8 mouse cellular contexts compared by ENCODE assay signal in the genomic region with DNA sequence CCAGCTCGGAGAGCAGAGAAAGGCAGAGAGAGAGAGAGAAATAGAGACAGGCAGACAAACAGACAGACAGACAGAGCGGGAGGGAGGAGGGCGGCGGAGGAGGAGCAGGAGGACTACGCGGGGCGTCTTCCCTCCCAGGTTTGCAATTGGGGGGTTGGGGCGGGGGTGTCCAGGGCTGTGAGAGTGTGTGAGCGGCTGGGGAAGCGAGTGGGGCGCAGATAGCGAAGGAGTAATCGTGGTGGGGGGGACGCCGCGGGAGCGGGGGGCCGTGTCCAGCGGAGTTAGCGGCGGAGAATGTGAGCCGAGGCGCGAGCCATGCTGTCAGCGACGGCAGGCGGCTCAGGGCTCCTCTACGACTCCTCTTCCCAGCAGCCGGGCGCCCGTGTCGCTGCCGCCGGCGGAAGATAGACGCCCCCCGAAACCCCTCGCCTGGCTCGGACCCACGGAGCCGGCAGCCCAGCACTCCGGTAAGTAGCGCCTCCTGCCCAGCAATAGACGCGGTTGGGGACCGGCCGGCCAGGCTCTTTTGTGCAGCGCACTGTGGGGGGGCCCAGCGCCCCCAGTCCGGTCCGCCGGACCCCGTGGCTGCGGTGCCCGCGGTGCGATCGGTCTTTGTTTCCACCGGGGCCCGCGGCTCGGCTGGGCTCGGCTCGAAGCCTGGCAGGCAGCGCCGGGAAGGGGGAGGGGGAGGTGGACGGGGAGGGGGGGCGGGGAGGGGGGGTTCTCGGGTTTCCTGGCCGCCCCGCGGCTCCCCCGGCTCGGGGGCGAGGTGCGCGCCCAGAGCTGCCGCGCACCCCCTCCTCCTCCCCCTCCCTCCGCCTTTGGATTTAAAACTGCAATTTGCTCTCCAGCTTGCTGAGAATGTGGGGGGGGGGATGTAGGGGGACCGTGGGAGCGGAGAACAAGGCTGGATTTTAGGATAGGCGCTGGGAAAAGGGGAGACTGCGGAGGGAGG. TPM values are rescaled to one million over a fixed set of nuclear protein-coding genes. Genes with fewer than 3 reads are reported as not detected.
DNase-seq lines count a peak whose midpoint lies in the region; ATAC-seq and TF ChIP-seq lines count a peak whose summit lies in the region.

No protein-coding gene starts in this region.

- peaks cover 59% of the 10 kb centered on the region for H3K79me2 ChIP-seq in C2C12 (ENCODE audit: control insufficient read depth, insufficient read depth)

- H3K79me3 ChIP-seq in C2C12 (ENCODE audit: low read depth): peaks cover 34% of the 10 kb centered on the region

- peak overlapping the region; percentile 94 for H3K4me2 ChIP-seq in embryonic facial prominence, embryonic 11.5 days (ENCODE audit: low read depth, low read length)
- peak overlapping the region; percentile 96 for H3K4me2 ChIP-seq in heart, embryonic 11.5 days
- peak overlapping the region; percentile 82 for H3K4me2 ChIP-seq in kidney, embryonic 16.5 days (replicated peaks; ENCODE audit: low read depth, low read length)

- DNase-seq in ES-E14 (ENCODE audit: low read depth, low spot score): no peak
- DNase-seq in embryonic facial prominence, embryonic 11.5 days (ENCODE audit: low spot score): peak; percentile 78
- DNase-seq in lung, postnatal 4 days: peak; percentile 71 to 79
- DNase-seq in spleen, postnatal 4 days (ENCODE audit: low spot score in 2 of 2): peak; percentile 46 to 81
- no peak for DNase-seq in layer of hippocampus, adult 8-10 months (ENCODE audit: low spot score in 2 of 2)

- H3K9ac ChIP-seq in ES-E14 (ENCODE audit: insufficient read depth, low read depth, low read length, poor library complexity, severe bottlenecking): peak overlapping the region; percentile 85
- H3K9ac ChIP-seq in embryonic facial prominence, embryonic 11.5 days (replicated peaks; ENCODE audit: low read length): peak overlapping the region; percentile 98
- H3K9ac ChIP-seq in heart, embryonic 11.5 days (ENCODE audit: low read depth, low read length): peak overlapping the region; percentile 98
- H3K9ac ChIP-seq in kidney, embryonic 16.5 days (replicated peaks; ENCODE audit: low read length): peak overlapping the region; percentile 99

- ATAC-seq in embryonic facial prominence, embryonic 11.5 days (replicated peaks; ENCODE audit: insufficient number of reproducible peaks, low FRiP score, low TSS enrichment, low read depth): no peak
- 0 out of 2 replicates have a peak, but pooled peaks have one; percentile 0 for ATAC-seq in heart, embryonic 11.5 days (replicated peaks; ENCODE audit: insufficient number of reproducible peaks, low FRiP score, low TSS enrichment)
- no peak for ATAC-seq in kidney, embryonic 16.5 days (ENCODE audit: low FRiP score, low TSS enrichment)

- 0 out of 2 replicates have a peak overlapping the region, but pooled peaks have one; percentile 22 for H3K27ac ChIP-seq in ES-E14 (ENCODE audit: insufficient read depth, low read depth, low read length, poor library complexity, severe bottlenecking)
- peak overlapping the region; percentile 91 for H3K27ac ChIP-seq in embryonic facial prominence, embryonic 11.5 days (replicated peaks; ENCODE audit: low read depth, low read length)
- H3K27ac ChIP-seq in heart, embryonic 11.5 days (ENCODE audit: low read depth, low read length): peak overlapping the region; percentile 96
- peak overlapping the region; percentile 97 for H3K27ac ChIP-seq in kidney, embryonic 16.5 days (ENCODE audit: low read length)

- H3K36me3 ChIP-seq in C2C12 (ENCODE audit: control insufficient read depth, insufficient read depth): no peaks in the 10 kb centered on the region
- no peaks in the 10 kb centered on the region for H3K36me3 ChIP-seq in ES-E14 (ENCODE audit: control insufficient read depth, insufficient read depth, low read length, poor library complexity, severe bottlenecking)
- H3K36me3 ChIP-seq in embryonic facial prominence, embryonic 11.5 days (replicated peaks; ENCODE audit: control insufficient read depth, insufficient read depth, low read depth, low read length): no peaks in the 10 kb centered on the region
- H3K36me3 ChIP-seq in heart, embryonic 11.5 days (ENCODE audit: control insufficient read depth, insufficient read depth, low read length): no peaks in the 10 kb centered on the region
- H3K36me3 ChIP-seq in kidney, embryonic 16.5 days (ENCODE audit: insufficient read depth, low read length): no peaks in the 10 kb centered on the region

- H3K4me3 ChIP-seq in C2C12 (ENCODE audit: insufficient read depth, poor library complexity, severe bottlenecking): peak overlapping the region; percentile 69
- peak overlapping the region; percentile 77 to 84 for H3K4me3 ChIP-seq in ES-E14 (ENCODE audit: insufficient read depth in 1 of 2, low read depth in 1 of 2, low read length in 2 of 2, poor library complexity in 1 of 2, severe bottlenecking in 1 of 2)
- peak overlapping the region; percentile 97 for H3K4me3 ChIP-seq in embryonic facial prominence, embryonic 11.5 days (ENCODE audit: low read depth, low read length)
- peak overlapping the region; percentile 94 for H3K4me3 ChIP-seq in heart, embryonic 11.5 days (ENCODE audit: low read depth, low read length)
- H3K4me3 ChIP-seq in kidney, embryonic 16.5 days (ENCODE audit: low read length): peak overlapping the region; percentile 96

- no peaks in the 10 kb centered on the region for H3K9me3 ChIP-seq in ES-E14 (ENCODE audit: control insufficient read depth, insufficient read depth, low read depth, low read length)
- no peaks in the 10 kb centered on the region for H3K9me3 ChIP-seq in embryonic facial prominence, embryonic 11.5 days (replicated peaks; ENCODE audit: control insufficient read depth, low read length)
- H3K9me3 ChIP-seq in heart, embryonic 11.5 days (replicated peaks; ENCODE audit: control insufficient read depth, low read length): no peaks in the 10 kb centered on the region
- H3K9me3 ChIP-seq in kidney, embryonic 16.5 days (ENCODE audit: low read length): no peaks in the 10 kb centered on the region

- in situ Hi-C loops in ES-E14 (cut with MboI; ENCODE audit: low sequenced_read_pairs in 2 of 2, unreplicated experiment in 2 of 2): loop anchor here in 1 of 2 experiments (25.0 kb wide), 1 partner anchor 275 kb away; a partner anchor contains a TSS

- no peak for TF ChIP-seq CTCF in C2C12 (IDR thresholded peaks at IDR 0.05; ENCODE audit: control insufficient read depth, insufficient read depth, insufficient read length)

- H3ac ChIP-seq in C2C12 (ENCODE audit: control insufficient read depth, insufficient read length, low read depth): peak overlapping the region; percentile 90

- H3K27me3 ChIP-seq in C2C12 (ENCODE audit: control insufficient read depth, insufficient read depth, insufficient read length): no peaks in the 10 kb centered on the region
- H3K27me3 ChIP-seq in embryonic facial prominence, embryonic 11.5 days (ENCODE audit: control insufficient read depth, insufficient read depth, low read length): no peaks in the 10 kb centered on the region
- H3K27me3 ChIP-seq in heart, embryonic 11.5 days (ENCODE audit: control insufficient read depth, insufficient read depth, low read length): no peaks in the 10 kb centered on the region
- H3K27me3 ChIP-seq in kidney, embryonic 16.5 days (ENCODE audit: insufficient read depth, low read length): peaks cover 12% of the 10 kb centered on the region

- under 1% methylated on average over 67 of the region's 84 CpGs for WGBS in embryonic facial prominence, embryonic 11.5 days
- under 1% methylated on average over 68 of the region's 84 CpGs for WGBS in heart, embryonic 11.5 days (ENCODE audit: insufficient replicate concordance)
- under 1% methylated on average over 59 of the region's 84 CpGs for WGBS in kidney, embryonic 16.5 days

- peaks cover 2 to 45% of the 10 kb centered on the region in 2 experiments; a peak in 2 of 4 replicates for H3K4me1 ChIP-seq in ES-E14 (ENCODE audit: control insufficient read depth in 2 of 2, insufficient read depth in 2 of 2, low read length in 2 of 2, poor library complexity in 1 of 2)
- H3K4me1 ChIP-seq in embryonic facial prominence, embryonic 11.5 days (ENCODE audit: control insufficient read depth, insufficient read depth, low read length): peaks cover 27% of the 10 kb centered on the region
- peaks cover 50% of the 10 kb centered on the region for H3K4me1 ChIP-seq in heart, embryonic 11.5 days (ENCODE audit: control insufficient read depth, insufficient read depth, low read length)
- peaks cover 62% of the 10 kb centered on the region for H3K4me1 ChIP-seq in kidney, embryonic 16.5 days (ENCODE audit: insufficient read depth, low read length)

TF ChIP-seq in C2C12, 6 proteins besides CTCF, POLR2A, EP300 and RAD21 (continues in another document):
- TF ChIP-seq USF1 (IDR thresholded peaks at IDR 0.05; ENCODE audit: low read depth): no peak
- no peak for TF ChIP-seq MYOD1 (IDR thresholded peaks at IDR 0.05; ENCODE audit: control insufficient read depth, insufficient read length, low read depth)
- TF ChIP-seq CEBPB (IDR thresholded peaks at IDR 0.05; ENCODE audit: low read depth): no peak
- TF ChIP-seq MAX (IDR thresholded peaks at IDR 0.05): no peak
- no peak for TF ChIP-seq MYOG (IDR thresholded peaks at IDR 0.05; ENCODE audit: control insufficient read depth, extremely low read depth, insufficient read length)

TF ChIP-seq in ES-E14, 5 proteins besides CTCF, POLR2A, EP300 and RAD21:
- TF ChIP-seq MAFK (IDR thresholded peaks at IDR 0.05; ENCODE audit: insufficient read depth, low read depth, low read length) (no peak), CHD2 (IDR thresholded peaks at IDR 0.05; ENCODE audit: low read depth, low read length) (no peak), ZC3H11A (IDR thresholded peaks at IDR 0.05; ENCODE audit: borderline replicate concordance, low read depth, low read length) (no peak), ZNF384 (IDR thresholded peaks at IDR 0.05; ENCODE audit: low read depth, low read length) (no peak), HCFC1 (IDR thresholded peaks at IDR 0.05; ENCODE audit: borderline replicate concordance, insufficient read depth, low read length) (no peak)
TF ChIP-seq in ES-E14: peak in this region for 0.

RNA-seq across cellular contexts. Expression of a gene that starts 1.0 kb away (rescaled TPM):
- polyA plus RNA-seq in C2C12 (2012; fragmentation: generic; extraction: Trizol): 27.9 TPM
- total RNA-seq in ES-E14 (2012; rRNA removed): 61.8 and 88.9 TPM in 2 replicates
- 6.6 and 7.7 TPM in 2 replicates for polyA plus RNA-seq in embryonic facial prominence, embryonic 11.5 days (2014; fragmentation: Nextera tagmentation; extraction: Ambion mirVana)
- 7.0 and 9.1 TPM in 2 replicates for polyA plus RNA-seq in heart, embryonic 11.5 days (2014; fragmentation: Nextera tagmentation; extraction: Ambion mirVana)
- 9.8 and 11.7 TPM in 2 replicates for polyA plus RNA-seq in kidney, embryonic 16.5 days (2015; fragmentation: Nextera tagmentation; extraction: Ambion mirVana)
- 100 to 1,000 TPM in 3 of 4 experiments, 10 to 100 TPM in 1; 99.1 to 116 (median 106) TPM for total RNA-seq in layer of hippocampus, adult 8-10 months (2022)

RNA-seq across cellular contexts. Expression of a gene that starts 38.2 kb away (rescaled TPM):
- 0.01 TPM for polyA plus RNA-seq in C2C12 (2012; fragmentation: generic; extraction: Trizol)
- 1.3 and 1.8 TPM in 2 replicates for total RNA-seq in ES-E14 (2012; rRNA removed)
- 0.08 and 0.20 TPM in 2 replicates for polyA plus RNA-seq in embryonic facial prominence, embryonic 11.5 days (2014; fragmentation: Nextera tagmentation; extraction: Ambion mirVana)
- polyA plus RNA-seq in heart, embryonic 11.5 days (2014; fragmentation: Nextera tagmentation; extraction: Ambion mirVana): 0.40 and 0.63 TPM in 2 replicates
- 0.44 and 0.58 TPM in 2 replicates for polyA plus RNA-seq in kidney, embryonic 16.5 days (2015; fragmentation: Nextera tagmentation; extraction: Ambion mirVana)
- total RNA-seq in layer of hippocampus, adult 8-10 months (2022): 1 to 10 TPM in 2 of 4 experiments, under 1 TPM in 1, not detected in 1; 0.19 to 3.9 (median 3.4) TPM

Comparison
In these comparisons a context has a peak if more than half of its experiments do, and no peak if none do; other contexts are left out.
1. DNase-seq: peak in embryonic facial prominence, embryonic 11.5 days (single experiment), lung, postnatal 4 days (2 of 2) and spleen, postnatal 4 days (2 of 2); none in ES-E14 (single experiment) and layer of hippocampus, adult 8-10 months (0 of 2).
2. H3K27ac ChIP-seq: peak in every context shown above with its lines; median percentile 97 in kidney, embryonic 16.5 days; 96 in heart, embryonic 11.5 days; 91 in embryonic facial prominence, embryonic 11.5 days; 22 in ES-E14.
3. Peak in every context shown above with its lines, with median percentiles within 50 percentile points of each other: H3K4me3 ChIP-seq, H3K9ac ChIP-seq and H3K4me2 ChIP-seq.